ENCODE assay signal across 35 mouse cellular contexts in genomic region chr4:94216265-94216664, GRCm38 (mm10).
"Had no signal": no experiment of that assay in that cellular context is flagged by ENCODE, and none has a peak within 500 bp of the region (broad histone marks: within the 10 kb centered on the region; RNA-seq: fewer than 3 reads in every experiment).

No protein-coding gene starts in this region.

- H3K27ac ChIP-seq: heart, embryonic 13.5 days; heart, embryonic 15.5 days; hindbrain, embryonic 10.5 days; hindbrain, embryonic 12.5 days; hindbrain, embryonic 13.5 days; hindbrain, embryonic 14.5 days; hindbrain, embryonic 15.5 days; hindbrain, postnatal 0 days; intestine, embryonic 15.5 days; kidney, embryonic 15.5 days; kidney, postnatal 0 days; layer of hippocampus, adult 2 months; left cerebral cortex, adult 2 months had no signal

- DNase-seq: heart, postnatal 10 days; heart, postnatal 14 days; heart, postnatal 36 days; heart, postnatal 4 days; kidney, adult 11 months; kidney, adult 18-20 months; kidney, adult 2 months; kidney, adult 8-10 months; kidney, adult 9 months; kidney, postnatal 10 days; kidney, postnatal 14 days; kidney, postnatal 25 days; kidney, postnatal 36 days; kidney, postnatal 4 days; layer of hippocampus, adult 9-11 months; layer of hippocampus, postnatal 36 days had no signal

- H3K36me3 ChIP-seq: heart, embryonic 12.5 days; heart, embryonic 13.5 days; heart, embryonic 15.5 days; hindbrain, embryonic 10.5 days; hindbrain, embryonic 12.5 days; hindbrain, embryonic 13.5 days; hindbrain, embryonic 15.5 days; intestine, embryonic 15.5 days; kidney, embryonic 15.5 days had no signal

- ATAC-seq: hindbrain, embryonic 16.5 days; hindbrain, postnatal 0 days; inflammation-experienced regulatory T-cells, adult 6 months; intestine, embryonic 15.5 days; intestine, embryonic 16.5 days; intestine, postnatal 0 days had no signal

- H3K4me3 ChIP-seq: heart, embryonic 12.5 days; heart, embryonic 13.5 days; heart, embryonic 15.5 days; hindbrain, embryonic 10.5 days; hindbrain, embryonic 12.5 days; hindbrain, embryonic 13.5 days; hindbrain, embryonic 15.5 days; intestine, embryonic 15.5 days; kidney, embryonic 15.5 days; layer of hippocampus, adult 2 months; left cerebral cortex, adult 2 months had no signal

- H3K9me3 ChIP-seq: heart, embryonic 12.5 days; heart, embryonic 13.5 days; heart, embryonic 15.5 days; hindbrain, embryonic 10.5 days; hindbrain, embryonic 12.5 days; hindbrain, embryonic 13.5 days; hindbrain, embryonic 15.5 days; intestine, embryonic 15.5 days; kidney, embryonic 15.5 days had no signal

- H3K27me3 ChIP-seq: heart, embryonic 12.5 days; heart, embryonic 13.5 days; heart, embryonic 15.5 days; hindbrain, embryonic 12.5 days; hindbrain, embryonic 13.5 days; hindbrain, embryonic 15.5 days; intestine, embryonic 15.5 days; kidney, embryonic 15.5 days had no signal

- H3K9ac ChIP-seq: heart, embryonic 12.5 days; heart, embryonic 13.5 days; heart, embryonic 15.5 days; hindbrain, embryonic 12.5 days; hindbrain, embryonic 13.5 days; hindbrain, embryonic 14.5 days; hindbrain, embryonic 15.5 days; intestine, embryonic 15.5 days; kidney, embryonic 15.5 days had no signal

- H3K4me2 ChIP-seq: heart, embryonic 11.5 days; heart, embryonic 12.5 days; heart, embryonic 13.5 days; heart, embryonic 15.5 days; hindbrain, embryonic 12.5 days; hindbrain, embryonic 13.5 days; hindbrain, embryonic 14.5 days; hindbrain, embryonic 15.5 days; intestine, embryonic 15.5 days; kidney, embryonic 15.5 days had no signal

- H3K4me1 ChIP-seq: heart, embryonic 12.5 days; heart, embryonic 13.5 days; heart, embryonic 15.5 days; hindbrain, embryonic 10.5 days; hindbrain, embryonic 12.5 days; hindbrain, embryonic 13.5 days; hindbrain, embryonic 15.5 days; intestine, embryonic 15.5 days; kidney, embryonic 15.5 days had no signal
